Mouse (Mus musculus): ENCODE data around the gene Polr3c. TPM values are rescaled to one million over a fixed set of nuclear protein-coding genes. Genes with fewer than 3 reads are reported as not detected.
"Not testable (repeated sequence)": the region's sequence is repeated elsewhere in the genome, so short reads cannot be mapped to it uniquely, and the experiment has no call there.

The Polr3c gene
- polyA plus RNA-seq, 1 experiment from 2014 or later: 31.0 TPM

GRCm38 (mm10) chr3:96675171-96675570, 52.3 kb downstream of the Polr3c start:
- Histone ChIP-seq H3K4me1 (ENCODE audit: control insufficient read depth, insufficient read depth, low read length) (peaks cover 4% of the 10 kb centered on the region), H3K27me3 (ENCODE audit: control insufficient read depth, insufficient read depth, low read length) (0 out of 2 replicates have a peak, but pooled peaks cover 5% of the 10 kb centered on the region), H3K4me2 (ENCODE audit: low read depth, low read length) (no peak overlapping the region), H3K9ac (ENCODE audit: low read length) (no peak overlapping the region), H3K9me3 (replicated peaks; ENCODE audit: control insufficient read depth, low read length) (no peaks in the 10 kb centered on the region), H3K27ac (ENCODE audit: low read length) (no peak overlapping the region), H3K4me3 (ENCODE audit: low read length) (no peak overlapping the region), H3K36me3 (ENCODE audit: control insufficient read depth, insufficient read depth) (no peaks in the 10 kb centered on the region)
- WGBS: 83% methylated on average over 3 of the region's 3 CpGs
- ATAC-seq (replicated peaks; ENCODE audit: extremely low read depth, insufficient read depth, low FRiP score): no peak

DNA sequence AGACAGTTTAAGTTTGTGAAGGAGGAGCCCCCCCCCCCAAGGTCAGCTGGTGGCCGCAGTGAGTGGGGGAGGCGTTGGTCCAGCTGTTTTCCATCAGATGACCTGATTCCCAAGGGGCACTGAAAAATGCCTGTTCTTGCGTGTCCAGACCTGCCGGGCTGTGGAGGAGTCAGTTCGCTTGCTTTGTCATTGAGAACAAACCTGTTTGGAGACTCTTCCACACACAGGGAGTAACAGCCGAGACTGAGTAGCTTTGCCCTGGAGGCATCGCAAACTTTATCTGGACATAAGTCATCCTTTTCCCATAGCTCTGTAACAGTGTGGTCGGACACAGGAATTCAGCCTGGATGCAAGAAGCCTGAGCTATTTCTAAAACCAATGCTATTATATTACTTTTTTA, 53.0 kb downstream of the Polr3c start:
- Histone ChIP-seq H3K9ac (ENCODE audit: low read length) (no peak overlapping the region), H3K9me3 (replicated peaks; ENCODE audit: control insufficient read depth, low read length) (no peaks in the 10 kb centered on the region), H3K4me3 (ENCODE audit: low read length) (no peak overlapping the region), H3K4me1 (ENCODE audit: control insufficient read depth, insufficient read depth, low read length) (peaks cover 4% of the 10 kb centered on the region), H3K36me3 (ENCODE audit: control insufficient read depth, insufficient read depth) (no peaks in the 10 kb centered on the region), H3K4me2 (ENCODE audit: low read depth, low read length) (no peak overlapping the region), H3K27me3 (ENCODE audit: control insufficient read depth, insufficient read depth, low read length) (0 out of 2 replicates have a peak, but pooled peaks cover 5% of the 10 kb centered on the region), H3K27ac (ENCODE audit: low read length) (no peak overlapping the region)
- 62% methylated on average over 8 of the region's 8 CpGs for WGBS
- ATAC-seq (replicated peaks; ENCODE audit: extremely low read depth, insufficient read depth, low FRiP score): no peak

- no peak for ATAC-seq (replicated peaks; ENCODE audit: extremely low read depth, insufficient read depth, low FRiP score)
- Histone ChIP-seq H3K27me3 (ENCODE audit: control insufficient read depth, insufficient read depth, low read length) (0 out of 2 replicates have a peak, but pooled peaks cover 5% of the 10 kb centered on the region), H3K9me3 (replicated peaks; ENCODE audit: control insufficient read depth, low read length) (no peaks in the 10 kb centered on the region), H3K27ac (ENCODE audit: low read length) (no peak overlapping the region), H3K9ac (ENCODE audit: low read length) (no peak overlapping the region), H3K36me3 (ENCODE audit: control insufficient read depth, insufficient read depth) (no peaks in the 10 kb centered on the region), H3K4me3 (ENCODE audit: low read length) (no peak overlapping the region), H3K4me1 (ENCODE audit: control insufficient read depth, insufficient read depth, low read length) (peaks cover 4% of the 10 kb centered on the region), H3K4me2 (ENCODE audit: low read depth, low read length) (no peak overlapping the region)
- WGBS: 64% methylated on average over 4 of the region's 4 CpGs
Observed at GRCm38 (mm10) chr3:96673514-96673913, 53.9 kb downstream of the Polr3c start.

- Histone ChIP-seq H3K4me3 (ENCODE audit: low read length) (no peak overlapping the region), H3K4me1 (ENCODE audit: control insufficient read depth, insufficient read depth, low read length) (peaks cover 4% of the 10 kb centered on the region), H3K4me2 (ENCODE audit: low read depth, low read length) (no peak overlapping the region), H3K9ac (ENCODE audit: low read length) (no peak overlapping the region), H3K9me3 (replicated peaks; ENCODE audit: control insufficient read depth, low read length) (no peaks in the 10 kb centered on the region), H3K27me3 (ENCODE audit: control insufficient read depth, insufficient read depth, low read length) (no peaks in the 10 kb centered on the region), H3K27ac (ENCODE audit: low read length) (no peak overlapping the region), H3K36me3 (ENCODE audit: control insufficient read depth, insufficient read depth) (no peaks in the 10 kb centered on the region)
- ATAC-seq (replicated peaks; ENCODE audit: extremely low read depth, insufficient read depth, low FRiP score): no peak
- WGBS: 91% methylated on average over 5 of the region's 5 CpGs
Observed at GRCm38 (mm10) chr3:96671519-96671918, 55.9 kb downstream of the Polr3c start.

DNA sequence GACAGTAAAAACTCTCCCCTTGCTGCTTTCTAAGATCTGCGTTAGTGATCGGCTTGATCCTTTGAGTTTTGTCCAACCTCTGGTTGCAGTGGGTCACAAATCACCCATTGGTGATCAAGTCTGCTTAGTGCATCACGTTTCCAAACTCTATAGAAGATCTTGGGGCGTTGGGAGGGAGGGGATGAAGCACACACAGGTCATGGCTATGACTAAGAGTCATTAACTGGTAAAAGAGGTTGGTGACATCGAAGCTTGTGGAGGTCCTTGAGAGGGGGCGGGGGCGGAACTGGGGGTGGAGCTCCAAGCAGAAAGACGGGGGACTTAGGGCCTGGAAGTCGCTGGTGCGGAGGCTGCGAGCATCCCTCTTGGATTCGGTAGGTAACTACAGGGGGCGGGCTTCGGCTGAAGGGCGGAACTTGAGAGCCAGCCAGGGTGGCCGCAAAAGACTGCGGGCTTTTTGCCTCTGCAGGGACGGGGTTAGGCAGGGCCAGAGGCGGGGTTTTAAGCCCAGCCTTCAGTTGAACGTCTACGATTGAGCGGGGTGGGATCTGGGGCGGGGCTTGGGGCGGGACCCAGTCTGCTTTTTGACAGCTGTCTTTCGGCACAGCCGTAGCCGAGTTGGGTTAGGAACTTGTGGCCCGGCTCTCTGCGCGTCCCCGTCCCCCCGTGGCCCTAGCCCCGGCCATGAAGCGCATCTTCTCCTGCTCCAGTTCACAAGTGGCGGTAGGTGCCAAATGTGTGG, 57.5 kb downstream of the Polr3c start, which contains the start of gene Ankrd35:
Gene Ankrd35, plus strand, starts transcription at position 405 of the 742 bp plus-strand sequence.
- no peaks in the 10 kb centered on the region for H3K9me3 ChIP-seq (replicated peaks; ENCODE audit: control insufficient read depth, low read length)
- H3K27me3 ChIP-seq (ENCODE audit: control insufficient read depth, insufficient read depth, low read length): no peaks in the 10 kb centered on the region
- H3K9ac ChIP-seq (ENCODE audit: low read length): peak within 1 kb of the TSS; percentile 35
- peak within 1 kb of the TSS; percentile 78 for H3K4me2 ChIP-seq (ENCODE audit: low read depth, low read length)
- no peak within 1 kb of the TSS for H3K27ac ChIP-seq (ENCODE audit: low read length)
- ATAC-seq (replicated peaks; ENCODE audit: extremely low read depth, insufficient read depth, low FRiP score): peak; percentile 95
- peak within 1 kb of the TSS; percentile 52 for H3K4me3 ChIP-seq (ENCODE audit: low read length)
- H3K36me3 ChIP-seq (ENCODE audit: control insufficient read depth, insufficient read depth): no peaks in the 10 kb centered on the region
- WGBS: 6% methylated on average over 35 of the region's 35 CpGs
- H3K4me1 ChIP-seq (ENCODE audit: control insufficient read depth, insufficient read depth, low read length): peaks cover 4% of the 10 kb centered on the region

GRCm38 (mm10) chr3:96668424-96669067, 58.9 kb downstream of the Polr3c start:
- no peaks in the 10 kb centered on the region for H3K36me3 ChIP-seq (ENCODE audit: control insufficient read depth, insufficient read depth)
- H3K27me3 ChIP-seq (ENCODE audit: control insufficient read depth, insufficient read depth, low read length): no peaks in the 10 kb centered on the region
- H3K4me3 ChIP-seq (ENCODE audit: low read length): no peak overlapping the region
- H3K4me2 ChIP-seq (ENCODE audit: low read depth, low read length): no peak overlapping the region
- peaks cover 11% of the 10 kb centered on the region for H3K4me1 ChIP-seq (ENCODE audit: control insufficient read depth, insufficient read depth, low read length)
- 88% methylated on average over 5 of the region's 5 CpGs for WGBS
- no peak overlapping the region for H3K27ac ChIP-seq (ENCODE audit: low read length)
- no peak for ATAC-seq (replicated peaks; ENCODE audit: extremely low read depth, insufficient read depth, low FRiP score)
- no peak overlapping the region for H3K9ac ChIP-seq (ENCODE audit: low read length)
- H3K9me3 ChIP-seq (replicated peaks; ENCODE audit: control insufficient read depth, low read length): no peaks in the 10 kb centered on the region

GRCm38 (mm10) chr3:96667316-96667715, 60.1 kb downstream of the Polr3c start:
- ATAC-seq (replicated peaks; ENCODE audit: extremely low read depth, insufficient read depth, low FRiP score): no peak
- Histone ChIP-seq H3K4me3 (ENCODE audit: low read length) (no peak overlapping the region), H3K4me2 (ENCODE audit: low read depth, low read length) (no peak overlapping the region), H3K27ac (ENCODE audit: low read length) (no peak overlapping the region), H3K9ac (ENCODE audit: low read length) (no peak overlapping the region), H3K4me1 (ENCODE audit: control insufficient read depth, insufficient read depth, low read length) (peaks cover 13% of the 10 kb centered on the region), H3K9me3 (replicated peaks; ENCODE audit: control insufficient read depth, low read length) (no peaks in the 10 kb centered on the region), H3K36me3 (ENCODE audit: control insufficient read depth, insufficient read depth) (no peaks in the 10 kb centered on the region), H3K27me3 (ENCODE audit: control insufficient read depth, insufficient read depth, low read length) (no peaks in the 10 kb centered on the region)
- 27% methylated on average over 1 of the region's 1 CpGs for WGBS

- no peaks in the 10 kb centered on the region for H3K36me3 ChIP-seq (ENCODE audit: control insufficient read depth, insufficient read depth)
- no peak overlapping the region for H3K4me2 ChIP-seq (ENCODE audit: low read depth, low read length)
- ATAC-seq (replicated peaks; ENCODE audit: extremely low read depth, insufficient read depth, low FRiP score): no peak
- no peak overlapping the region for H3K4me3 ChIP-seq (ENCODE audit: low read length)
- no peak overlapping the region for H3K27ac ChIP-seq (ENCODE audit: low read length)
- 91% methylated on average over 5 of the region's 5 CpGs for WGBS
- peaks cover 13% of the 10 kb centered on the region for H3K4me1 ChIP-seq (ENCODE audit: control insufficient read depth, insufficient read depth, low read length)
- H3K9ac ChIP-seq (ENCODE audit: low read length): no peak overlapping the region
- no peaks in the 10 kb centered on the region for H3K27me3 ChIP-seq (ENCODE audit: control insufficient read depth, insufficient read depth, low read length)
- no peaks in the 10 kb centered on the region for H3K9me3 ChIP-seq (replicated peaks; ENCODE audit: control insufficient read depth, low read length)
Observed at GRCm38 (mm10) chr3:96666916-96667315, 60.5 kb downstream of the Polr3c start.

GRCm38 (mm10) chr3:96665732-96666363, 61.6 kb downstream of the Polr3c start:
- not testable (repeated sequence) for H3K9ac ChIP-seq (ENCODE audit: low read length); H3K36me3 ChIP-seq (ENCODE audit: control insufficient read depth, insufficient read depth); H3K27ac ChIP-seq (ENCODE audit: low read length); H3K9me3 ChIP-seq (replicated peaks; ENCODE audit: control insufficient read depth, low read length); ATAC-seq (replicated peaks; ENCODE audit: extremely low read depth, insufficient read depth, low FRiP score); H3K27me3 ChIP-seq (ENCODE audit: control insufficient read depth, insufficient read depth, low read length); H3K4me2 ChIP-seq (ENCODE audit: low read depth, low read length); H3K4me3 ChIP-seq (ENCODE audit: low read length)
- peaks cover 13% of the 10 kb centered on the region for H3K4me1 ChIP-seq (ENCODE audit: control insufficient read depth, insufficient read depth, low read length)
- WGBS: 85% methylated on average over 7 of the region's 7 CpGs
